Mouse (Mus musculus) gonadal fat pad, adult 2 months (tissue): ENCODE data around the gene Sprr2k. TPM values are rescaled to one million over a fixed set of nuclear protein-coding genes. Genes with fewer than 3 reads are reported as not detected.
"Not testable (repeated sequence)": the region's sequence is repeated elsewhere in the genome, so short reads cannot be mapped to it uniquely, and the experiment has no call there.

Experiments
- DNase-seq: peaks from one replicate; pipeline ENCODE4 v3.0.0-alpha.2; 2012; ENCODE audit warnings: low read depth
- polyA plus RNA-seq: library from polyadenylated mRNA; depleted of rRNA; stranded (reverse); fragments of >200 nt; gene quantifications from 2 replicates; pipeline ENCODE4 v1.2.3, GENCODE M21; 2012; rRNA removed

Sprr2k gene
- not detected in 2 replicates for polyA plus RNA-seq

DNA sequence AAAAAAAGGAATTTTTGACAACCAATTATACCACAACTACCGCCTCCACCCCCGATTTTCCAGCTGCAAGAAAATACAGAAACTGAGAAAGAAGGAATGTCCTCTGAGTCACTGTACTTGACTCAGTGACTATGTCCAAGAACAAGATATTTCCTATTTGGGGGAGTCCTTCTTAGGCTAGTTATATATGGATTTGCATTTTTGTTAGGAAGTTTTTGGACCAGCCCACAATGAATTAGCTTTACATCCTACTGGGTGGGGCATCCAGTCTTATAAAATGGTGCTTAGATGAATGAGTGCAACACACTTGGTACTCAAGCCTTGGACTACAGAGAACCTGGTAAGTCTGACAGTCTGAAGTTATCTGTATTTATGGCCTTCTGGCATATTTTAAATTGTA lies at the start of gene Sprr2k:
Gene Sprr2k, plus strand, starts transcription at position 301 of the 400 bp plus-strand sequence.
- no peak for DNase-seq

DNA sequence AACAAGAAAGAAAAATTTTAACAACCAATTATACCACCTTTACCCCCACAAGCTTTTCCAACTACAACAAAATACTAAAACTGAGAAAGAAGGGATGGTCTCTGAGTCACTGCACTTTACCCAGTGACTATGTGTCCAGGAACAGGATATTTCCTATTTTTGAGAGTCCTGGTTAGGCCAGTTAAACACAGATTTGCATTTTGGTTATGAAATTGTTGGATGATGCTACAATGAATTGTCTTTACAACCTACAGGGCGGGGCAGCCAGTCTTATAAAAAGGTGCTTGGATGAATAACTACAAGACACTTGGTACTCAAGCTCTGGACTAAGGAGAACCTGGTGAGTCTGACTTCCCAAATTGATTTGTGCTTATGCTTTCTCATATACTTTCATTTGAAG lies 47.0 kb upstream of the Sprr2k start, which contains the start of gene Sprr2h:
Gene Sprr2h, plus strand, starts transcription at position 301 of the 400 bp plus-strand sequence.
- no peak for DNase-seq

- no peak for DNase-seq
These were observed 38.1 kb upstream of the Sprr2k start for GRCm38 (mm10) chr3:92394301-92394700.

DNA sequence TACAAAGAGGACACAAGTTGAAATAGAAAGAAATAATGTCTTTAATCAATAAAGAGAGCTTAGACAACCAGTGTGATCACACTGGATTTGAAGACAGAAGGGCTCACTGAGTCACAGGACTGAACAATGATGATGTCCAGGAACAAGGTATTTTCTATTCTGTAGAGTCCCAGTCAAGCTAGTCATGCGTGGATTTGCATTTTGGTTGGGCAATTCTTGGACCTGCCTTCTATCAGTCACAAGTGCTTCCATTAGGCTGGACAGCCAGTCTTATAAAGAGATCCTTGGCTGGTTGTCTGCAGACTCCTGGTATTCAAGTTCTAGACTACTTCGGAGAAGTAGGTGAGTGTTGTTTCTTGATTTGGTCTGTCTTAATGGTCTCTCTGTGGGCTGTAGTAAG lies 24.7 kb upstream of the Sprr2k start, which contains the start of gene Sprr2i:
Gene Sprr2i, plus strand, starts transcription at position 301 of the 400 bp plus-strand sequence.
- no peak for DNase-seq

DNA sequence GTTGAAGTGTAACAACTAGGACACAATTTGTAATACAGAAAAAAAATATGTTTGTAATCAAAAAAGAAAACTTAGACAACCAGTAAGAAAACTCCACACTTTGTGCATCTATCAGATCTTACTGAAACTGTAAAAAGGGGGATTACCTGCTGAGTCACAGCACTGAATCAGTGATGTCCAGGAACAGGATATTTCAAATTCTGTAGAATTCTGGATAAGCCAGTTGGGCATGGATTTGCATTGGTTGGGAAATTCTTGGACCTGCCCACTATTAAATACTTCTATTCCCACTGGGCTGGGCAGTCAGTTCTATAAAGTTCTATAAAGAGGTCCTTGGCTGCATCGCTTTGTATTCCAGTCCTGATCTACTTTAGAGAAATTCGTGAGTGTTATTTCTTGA lies 14.6 kb upstream of the Sprr2k start, which contains the start of gene Sprr2j-ps:
Gene Sprr2j-ps, plus strand, starts transcription at position 301 of the 400 bp plus-strand sequence.
- DNase-seq = no peak

DNA sequence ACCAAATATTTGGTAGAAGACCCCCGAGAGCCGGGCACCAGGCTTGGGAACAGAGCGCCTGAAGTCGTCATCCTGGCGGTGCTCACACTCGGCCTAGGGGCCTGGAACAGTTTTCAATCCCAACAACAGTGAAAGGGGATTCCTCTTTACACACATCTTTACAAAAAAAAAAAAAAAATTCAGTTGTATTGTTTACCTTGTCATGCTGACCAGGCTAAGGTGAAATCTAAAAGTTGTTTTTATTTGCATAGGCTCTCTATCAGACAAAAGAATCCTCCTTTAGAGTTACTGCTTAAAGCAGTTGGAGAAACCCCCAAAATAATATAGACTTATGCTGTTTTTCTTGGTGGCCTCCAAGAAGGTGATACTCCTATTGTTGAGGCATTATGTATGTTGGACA lies 3.1 kb upstream of the Sprr2k start, which contains the start of gene Gm9774:
Gene Gm9774, minus strand, starts transcription at position 101 of the 400 bp plus-strand sequence.
- DNase-seq = no peak

- no peak for DNase-seq
These were observed 6.3 kb downstream of the Sprr2k start, which contains the start of gene Sprr1b for GRCm38 (mm10) chr3:92438689-92439088. Sprr1b (minus strand) TSS chr3:92438789.

DNA sequence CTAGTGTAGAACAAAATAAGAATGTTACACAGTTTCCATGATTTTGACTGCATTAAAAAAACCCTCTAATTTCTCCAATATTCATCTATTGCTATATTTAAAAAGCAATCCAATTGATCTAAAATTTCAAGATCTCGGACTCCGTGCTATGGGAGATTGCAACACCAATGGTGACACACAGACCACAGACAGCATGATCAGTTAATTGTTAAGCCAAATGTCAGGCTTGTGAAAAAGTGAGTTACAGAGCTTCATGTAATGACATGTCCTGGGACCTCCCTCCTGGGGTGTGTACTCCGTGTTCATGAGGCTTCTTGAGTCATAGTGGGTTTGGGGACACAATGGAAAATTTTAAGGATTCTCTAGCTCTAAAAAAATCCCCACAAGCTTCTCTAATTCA lies 7.8 kb downstream of the Sprr2k start:
- peak; percentile 4 for DNase-seq

DNA sequence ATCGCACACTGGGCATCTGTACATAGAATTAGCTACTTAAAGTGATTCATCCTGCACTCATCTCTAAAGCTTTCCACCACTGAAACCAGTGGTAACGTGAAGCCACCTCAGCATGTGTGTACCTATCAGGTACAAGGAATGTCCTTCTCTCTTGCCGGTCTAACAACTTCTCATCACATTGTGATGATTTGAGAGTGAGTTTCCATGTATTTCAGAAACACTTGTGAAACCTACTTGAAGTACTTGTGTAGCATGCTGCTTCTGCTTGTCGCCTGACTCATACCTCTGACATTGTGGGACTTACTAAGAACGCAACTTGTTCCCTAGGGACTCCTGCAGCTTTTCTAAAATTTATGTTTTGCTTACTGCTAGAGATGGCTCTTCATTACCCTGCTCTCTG lies 22.8 kb downstream of the Sprr2k start:
- DNase-seq = no peak

DNA sequence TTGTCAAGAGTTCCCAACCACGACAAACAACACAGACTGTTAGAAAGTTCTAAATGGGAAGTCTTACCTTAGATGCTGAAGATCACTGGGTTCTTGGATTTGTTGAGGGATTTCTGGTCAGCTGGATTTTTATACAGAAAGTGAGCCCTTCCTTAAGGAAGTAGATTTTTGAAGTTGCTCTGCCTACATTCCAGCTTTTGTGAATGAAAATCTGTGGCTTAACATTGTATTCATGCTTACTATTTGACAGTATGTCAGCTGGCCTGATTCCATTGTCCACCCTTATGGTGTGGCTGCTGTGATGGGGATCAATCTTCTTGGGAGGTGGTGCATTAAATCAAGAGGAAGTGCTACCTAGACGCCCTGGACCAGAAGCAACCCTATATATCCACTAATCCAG lies 26.2 kb downstream of the Sprr2k start, which contains the start of gene Sprr3:
Gene Sprr3, minus strand, starts transcription at position 101 of the 400 bp plus-strand sequence.
- DNase-seq = no peak

GRCm38 (mm10) chr3:92466576-92466975 lies 34.2 kb downstream of the Sprr2k start:
- DNase-seq = no peak

GRCm38 (mm10) chr3:92467424-92467823 lies 35.0 kb downstream of the Sprr2k start:
- no peak for DNase-seq

- DNase-seq = no peak
These were observed 37.7 kb downstream of the Sprr2k start for GRCm38 (mm10) chr3:92470111-92470510.

DNA sequence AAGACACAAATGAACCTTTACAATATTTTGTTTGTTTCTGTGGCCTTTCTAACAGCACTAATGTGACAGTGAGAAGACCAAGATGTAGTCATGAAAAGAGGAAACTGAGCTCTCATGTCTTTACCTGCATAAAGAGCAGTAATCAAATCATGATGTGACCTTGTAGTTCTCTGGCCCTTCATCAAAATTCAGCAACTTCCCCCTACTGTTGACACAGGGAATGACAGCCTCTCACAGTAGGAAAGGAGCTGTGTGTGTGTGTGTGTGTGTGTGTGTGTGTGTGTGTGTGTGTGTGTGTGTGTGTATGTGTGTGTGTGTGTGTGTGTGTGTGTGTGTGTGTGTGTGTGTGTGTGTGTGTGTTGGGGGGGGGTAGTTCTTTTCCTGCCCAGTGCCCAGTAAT lies 48.9 kb downstream of the Sprr2k start:
- not testable (repeated sequence) for DNase-seq

Other genes with a start within 250 kb of the Sprr2k start
- 0.09 TPM in 1 of 2 replicates, not detected in the other for gene Sprr2a1, start 216.8 kb upstream of the Sprr2k start, polyA plus RNA-seq
- gene Sprr2a2, start 216.7 kb upstream of the Sprr2k start, polyA plus RNA-seq = 3.7 and 5.4 TPM in 2 replicates
- 0.42 TPM in 1 of 2 replicates, not detected in the other for gene Sprr2a3, start 147.2 kb upstream of the Sprr2k start, polyA plus RNA-seq
- gene Sprr2b, start 116.0 kb upstream of the Sprr2k start, polyA plus RNA-seq = 0.18 TPM in 1 of 2 replicates, not detected in the other
- gene Sprr2d, start 93.4 kb upstream of the Sprr2k start, polyA plus RNA-seq = not detected in 2 replicates
- not detected in 2 replicates for gene Sprr2e, start 80.4 kb upstream of the Sprr2k start, polyA plus RNA-seq
- gene Sprr2f, start 67.4 kb upstream of the Sprr2k start, polyA plus RNA-seq = 0.25 TPM in 1 of 2 replicates, not detected in the other
- gene Sprr2h, start 46.9 kb upstream of the Sprr2k start, polyA plus RNA-seq = not detected in 2 replicates
- not detected in 2 replicates for gene Sprr2i, start 24.6 kb upstream of the Sprr2k start, polyA plus RNA-seq
- gene Sprr2j-ps, start 14.5 kb upstream of the Sprr2k start, polyA plus RNA-seq = not detected in 2 replicates
- gene Gm9774, start 3.2 kb upstream of the Sprr2k start, polyA plus RNA-seq = 6.2 and 7.4 TPM in 2 replicates
- gene Sprr1b, start 6.2 kb downstream of the Sprr2k start, polyA plus RNA-seq = not detected in 2 replicates
- not detected in 2 replicates for gene Sprr3, start 26.1 kb downstream of the Sprr2k start, polyA plus RNA-seq
- 0.28 TPM in 1 of 2 replicates, not detected in the other for gene Sprr1a, start 53.3 kb downstream of the Sprr2k start, polyA plus RNA-seq
- gene Sprr4, start 67.9 kb downstream of the Sprr2k start, polyA plus RNA-seq = not detected in 2 replicates
- gene 2310046K23Rik, start 101.9 kb downstream of the Sprr2k start, polyA plus RNA-seq = not detected in 2 replicates
- not detected in 2 replicates for gene Ivl, start 141.2 kb downstream of the Sprr2k start, polyA plus RNA-seq
- 27.9 and 30.2 TPM in 2 replicates for gene Smcp, start 156.4 kb downstream of the Sprr2k start, polyA plus RNA-seq
- gene 2210017I01Rik, start 174.9 kb downstream of the Sprr2k start, polyA plus RNA-seq = not detected in 2 replicates
- 0.45 TPM in 1 of 2 replicates, not detected in the other for gene Lce6a, start 189.1 kb downstream of the Sprr2k start, polyA plus RNA-seq
- not detected in 2 replicates for gene Lce1a1, start 215.7 kb downstream of the Sprr2k start, polyA plus RNA-seq
- not detected in 2 replicates for gene Lce1b, start 224.3 kb downstream of the Sprr2k start, polyA plus RNA-seq
- not detected in 2 replicates for gene Lce1a2, start 237.7 kb downstream of the Sprr2k start, polyA plus RNA-seq
- not detected in 2 replicates for gene Lce1c, start 246.7 kb downstream of the Sprr2k start, polyA plus RNA-seq